Mouse (Mus musculus): ENCODE results near the gene Rasd2.

Rasd2 gene

DNA sequence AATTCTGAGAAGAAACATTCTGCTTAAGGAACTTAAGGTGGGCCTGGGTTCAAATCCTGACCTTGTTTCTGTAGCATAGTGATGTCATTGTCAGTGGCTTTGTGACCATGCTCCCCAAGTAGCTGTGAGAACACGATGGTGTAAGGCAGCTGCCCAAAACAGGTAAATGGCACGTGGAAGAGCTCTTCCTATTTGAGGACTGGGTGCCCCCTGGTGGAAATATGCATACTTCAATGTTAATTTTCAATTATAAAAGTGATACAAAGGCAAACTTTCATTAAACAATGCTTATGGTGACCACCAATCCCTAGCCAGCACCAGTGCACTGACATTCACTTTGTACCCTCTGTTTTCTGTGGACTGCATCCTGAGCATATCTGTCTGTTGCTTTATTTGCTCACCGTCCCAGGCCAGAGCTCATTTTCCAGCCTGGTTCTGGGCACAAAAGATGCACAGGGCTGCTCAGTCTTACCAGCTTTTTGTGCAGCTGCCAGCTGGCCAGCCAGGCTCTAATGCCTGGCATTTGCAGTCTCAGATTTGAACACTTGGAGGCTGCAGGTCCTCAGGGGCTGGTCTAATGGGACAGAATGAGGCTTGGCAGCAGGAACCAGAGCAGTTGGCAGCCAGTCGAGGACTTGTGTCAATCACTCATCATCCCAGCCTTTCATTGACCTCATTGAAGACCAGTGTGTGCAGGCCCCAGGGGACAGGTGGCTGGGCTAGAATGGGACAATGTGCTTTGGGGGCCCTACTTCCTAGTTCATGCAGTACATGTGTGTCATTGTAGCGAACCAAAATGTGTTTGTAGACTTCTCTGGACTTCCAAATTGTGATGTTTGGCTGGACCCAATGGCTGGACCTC, 6.4 kb downstream of the Rasd2 start:
- peak; percentile 56 to 73 for DNase-seq

GRCm38 (mm10) chr8:75222665-75223064, 8.9 kb downstream of the Rasd2 start:
- no peak for DNase-seq

GRCm38 (mm10) chr8:75226773-75227172, 13.0 kb downstream of the Rasd2 start:
- no peak for DNase-seq

GRCm38 (mm10) chr8:75233915-75234554, 20.3 kb downstream of the Rasd2 start:
- peak; percentile 27 to 64 for DNase-seq

GRCm38 (mm10) chr8:75247331-75247730, 33.6 kb downstream of the Rasd2 start:
- no peak for DNase-seq

- DNase-seq = no peak
These were observed 35.4 kb downstream of the Rasd2 start for GRCm38 (mm10) chr8:75249186-75249585.

DNA sequence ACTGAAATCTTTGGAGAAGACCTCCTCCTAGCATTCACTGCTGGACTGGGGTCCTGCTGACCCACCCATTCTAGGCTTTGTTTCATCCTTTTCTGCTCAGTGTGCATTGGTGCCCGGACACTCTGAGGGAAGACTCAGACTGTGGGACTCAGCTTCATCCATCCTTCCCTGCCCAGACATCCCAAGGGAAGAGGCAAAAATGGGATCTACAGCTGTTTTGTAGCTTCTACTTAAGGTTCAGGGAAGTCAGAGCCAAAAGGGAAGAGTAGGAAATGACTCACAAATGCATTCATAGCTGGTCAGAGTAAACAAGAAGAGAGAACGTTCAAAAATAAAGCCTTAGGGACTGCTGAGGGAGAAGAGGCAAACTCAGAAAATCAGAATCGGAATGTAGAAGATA, 40.3 kb downstream of the Rasd2 start:
- DNase-seq = no peak

GRCm38 (mm10) chr8:75255635-75256034, 41.9 kb downstream of the Rasd2 start:
- no peak for DNase-seq

GRCm38 (mm10) chr8:75272166-75272565, 58.4 kb downstream of the Rasd2 start:
- peak in 1 of 2 experiments; percentile 40 for DNase-seq
